Comparison of ENCODE assay signal across 8 mouse cellular contexts in the genomic region with DNA sequence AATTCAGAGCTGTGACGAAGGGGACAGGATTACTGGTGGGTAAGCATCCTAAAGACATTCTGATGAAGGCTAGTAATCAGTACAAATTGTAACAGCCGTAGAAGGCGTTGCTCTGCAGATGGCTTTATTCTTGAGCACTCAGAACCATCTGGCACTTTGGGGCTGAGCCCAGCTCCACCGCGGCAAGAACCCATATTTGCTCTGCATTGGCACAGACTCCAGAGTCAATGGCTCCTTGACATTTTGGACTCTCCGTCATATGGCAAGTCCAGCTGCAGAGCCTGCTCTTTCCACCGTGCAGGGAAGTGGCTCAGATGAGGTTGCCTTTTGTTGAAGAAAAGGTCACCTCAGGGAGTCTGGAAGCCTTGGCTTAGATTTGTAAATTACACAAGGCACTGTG.
DNase-seq lines count a peak whose midpoint lies in the region; ATAC-seq and TF ChIP-seq lines count a peak whose summit lies in the region.

No protein-coding gene starts in this region.

- H3K4me1 ChIP-seq in heart, embryonic 10.5 days: no peaks in the 10 kb centered on the region
- H3K4me1 ChIP-seq in cerebellum, adult 2 months (ENCODE audit: control insufficient read depth, insufficient read depth, low read length): no peaks in the 10 kb centered on the region; the same call in 1 of the 2 replicates

- peak; percentile 11; the same call in 1 of the 2 replicates for TF ChIP-seq CTCF in cerebellum, adult 2 months (IDR thresholded peaks at IDR 0.05; ENCODE audit: borderline replicate concordance, insufficient read depth, low read depth, low read length)

- no peak for ATAC-seq in CD4-positive, CD25-positive, alpha-beta regulatory T cell, adult 4 months
- ATAC-seq in activated CD4-positive, CD25-positive, alpha-beta regulatory T cell, adult 4 months: no peak

- H3K36me3 ChIP-seq in heart, embryonic 10.5 days: no peaks in the 10 kb centered on the region

- no peaks in the 10 kb centered on the region for H3K27me3 ChIP-seq in heart, embryonic 10.5 days (ENCODE audit: insufficient read depth, poor library complexity, severe bottlenecking)
- no peaks in the 10 kb centered on the region; the same call in 1 of the 2 replicates for H3K27me3 ChIP-seq in cerebellum, adult 2 months (ENCODE audit: control insufficient read depth, insufficient read depth, low read length)

- TF ChIP-seq POLR2A in cerebellum, adult 2 months (IDR thresholded peaks at IDR 0.05; ENCODE audit: borderline replicate concordance, insufficient read depth, low read length): no peak

- WGBS in heart, embryonic 10.5 days: 80% methylated on average over 7 of the region's 7 CpGs
- WGBS in cerebellum, adult 2 months: 8% methylated on average over 7 of the region's 7 CpGs

- no peak overlapping the region for H3K27ac ChIP-seq in heart, embryonic 10.5 days
- no peak overlapping the region for H3K27ac ChIP-seq in cerebellum, adult 2 months (ENCODE audit: insufficient read depth, low read length)

- peak; percentile 36 to 47 for DNase-seq in heart, adult 18-20 months
- DNase-seq in heart, embryonic 10.5 days (ENCODE audit: low spot score): no peak
- DNase-seq in cerebellum, adult 2 months: peak; percentile 95 to 98
- DNase-seq in heart, adult 9 months (ENCODE audit: low spot score in 2 of 2): peak; percentile 9 to 13
- peak; percentile 57 to 65 for DNase-seq in left cerebral cortex, postnatal 14 days (ENCODE audit: low spot score in 2 of 2)
- peak; percentile 54 for DNase-seq in right cerebral cortex, postnatal 4 days

- H3K9me3 ChIP-seq in heart, embryonic 10.5 days: no peaks in the 10 kb centered on the region

- intact Hi-C loops in left cerebral cortex, postnatal 14 days (cut with DNase I): loop anchor here (5.0 to 10.0 kb wide), 3 partner anchors 473 to 1051 kb away; no protein-coding TSS in a partner anchor

- H3K4me3 ChIP-seq in heart, embryonic 10.5 days: no peak overlapping the region
- no peak overlapping the region for H3K4me3 ChIP-seq in cerebellum, adult 2 months (replicated peaks; ENCODE audit: insufficient read depth, low read depth, low read length)
